Mouse (Mus musculus) C2C12 (cell line): ENCODE results near the gene Kndc1. TPM values are rescaled to one million over a fixed set of nuclear protein-coding genes. Genes with fewer than 3 reads are reported as not detected.
A peak's percentile ranks its signal among the peaks of the same experiment; 100 is the strongest.

ENCODE experiments used
- H3K27me3 ChIP-seq: one replicate; pipeline ENCODE4 v1.6.1; 2011; ENCODE audit not compliant: control insufficient read depth, insufficient read depth, insufficient read length
- H3K36me3 ChIP-seq: one replicate; pipeline ENCODE4 v1.6.1; 2011; ENCODE audit not compliant: control insufficient read depth, insufficient read depth
- H3K4me3 ChIP-seq: one replicate; pipeline ENCODE4 v1.5.1; 2011; ENCODE audit warnings: mild to moderate bottlenecking, control low read depth; ENCODE audit not compliant: poor library complexity, insufficient read depth, severe bottlenecking
- H3K79me2 ChIP-seq: one replicate; pipeline ENCODE4 v1.6.1; 2011; ENCODE audit not compliant: control insufficient read depth, insufficient read depth
- H3K79me3 ChIP-seq: one replicate; pipeline ENCODE4 v1.6.1; 2011; ENCODE audit warnings: low read depth, control low read depth
- H3ac ChIP-seq: one replicate; pipeline ENCODE3; 2011; ENCODE audit warnings: low read depth; ENCODE audit not compliant: control insufficient read depth, insufficient read length
- CEBPB ChIP-seq: IDR thresholded peaks from one replicate; pipeline ENCODE4 v1.6.1; 2011; ENCODE audit warnings: low read depth, mild to moderate bottlenecking, control low read depth, moderate library complexity
- CTCF ChIP-seq: IDR thresholded peaks from one replicate; pipeline ENCODE4 v1.5.1; 2011; ENCODE audit not compliant: control insufficient read depth, insufficient read depth, insufficient read length
- FOSL1 ChIP-seq: IDR thresholded peaks from one replicate; pipeline ENCODE4 v1.8.0; 2011; ENCODE audit warnings: mild to moderate bottlenecking, low read length; ENCODE audit not compliant: poor library complexity, insufficient read depth, severe bottlenecking
- MAX ChIP-seq: IDR thresholded peaks from one replicate; pipeline ENCODE4 v1.6.1; 2011; ENCODE audit warnings: mild to moderate bottlenecking, control low read depth
- MYOD1 ChIP-seq: IDR thresholded peaks from one replicate; pipeline ENCODE4 v1.6.1; 2011; ENCODE audit warnings: low read depth; ENCODE audit not compliant: control insufficient read depth, insufficient read length
- MYOG ChIP-seq: IDR thresholded peaks from one replicate; pipeline ENCODE4 v1.6.1; 2011; ENCODE audit not compliant: control insufficient read depth, insufficient read length; ENCODE audit errors: extremely low read depth
- USF1 ChIP-seq: IDR thresholded peaks from one replicate; pipeline ENCODE4 v1.6.1; 2011; ENCODE audit warnings: low read depth, mild to moderate bottlenecking, control low read depth, moderate library complexity
- polyA plus RNA-seq: library from polyadenylated mRNA; unstranded; fragments of >200 nt; fragmentation: generic; extraction: Trizol; gene quantifications from one replicate; pipeline ENCODE4 v1.2.1, GENCODE M21; 2012; ENCODE audit warnings: missing spikeins

The Kndc1 gene
- polyA plus RNA-seq, 1 experiment, result not detected

DNA sequence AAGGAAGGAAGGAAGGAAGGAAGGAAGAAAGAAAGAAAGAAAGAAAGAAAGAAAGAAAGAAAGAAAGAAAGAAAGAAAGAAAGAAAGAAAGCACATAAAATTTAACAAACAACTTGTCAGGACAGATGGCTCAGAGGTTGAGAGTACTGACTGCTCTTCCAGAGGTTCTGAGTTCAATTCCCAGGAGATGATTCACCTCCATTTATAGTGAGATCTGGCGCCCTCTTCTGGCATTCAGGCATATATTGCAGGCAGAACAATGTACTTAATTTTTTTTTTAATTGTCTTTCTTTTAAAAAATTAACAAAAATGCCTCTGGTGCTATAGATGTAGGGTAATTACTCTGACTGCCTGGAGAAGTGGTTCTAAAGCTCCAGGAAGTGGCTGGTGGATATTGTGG is 21.8 kb downstream of the Kndc1 start:
- TF ChIP-seq CTCF (no peak), MYOG (no peak), FOSL1 (no peak), MYOD1 (no peak), MAX (no peak), CEBPB (no peak), USF1 (no peak)
- Histone ChIP-seq H3K79me2 (no peaks in the 10 kb centered on the region), H3K79me3 (no peaks in the 10 kb centered on the region), H3ac (no peak overlapping the region), H3K36me3 (no peaks in the 10 kb centered on the region), H3K27me3 (peaks cover 37% of the 10 kb centered on the region), H3K4me3 (no peak overlapping the region)

DNA sequence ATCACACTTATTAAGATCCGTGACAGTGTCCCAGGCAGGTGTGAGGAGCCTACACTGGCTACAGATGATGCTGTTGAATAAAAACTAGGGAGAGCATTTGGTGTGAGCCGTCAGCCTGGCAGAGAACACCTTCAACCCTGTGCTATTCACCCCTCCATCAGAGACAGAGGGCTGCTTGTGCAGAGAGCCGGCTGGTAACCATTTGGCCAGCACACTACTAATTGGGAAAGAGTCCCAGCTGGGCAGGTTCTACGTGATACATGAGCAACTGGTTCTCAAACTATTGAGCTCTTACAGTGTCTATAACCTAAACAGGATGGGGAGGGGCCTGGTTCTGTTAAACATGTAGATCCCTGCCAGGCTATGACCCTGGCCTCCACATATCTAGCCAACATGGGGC is 23.8 kb downstream of the Kndc1 start:
- no peak overlapping the region for H3K4me3 ChIP-seq
- peaks cover 34% of the 10 kb centered on the region for H3K27me3 ChIP-seq
- no peaks in the 10 kb centered on the region for H3K36me3 ChIP-seq
- H3ac ChIP-seq, result no peak overlapping the region
- TF ChIP-seq CTCF (no peak), FOSL1 (no peak), USF1 (no peak), MAX (no peak), MYOG (no peak), CEBPB (no peak), MYOD1 (no peak)
- H3K79me3 ChIP-seq, result no peaks in the 10 kb centered on the region
- H3K79me2 ChIP-seq, result no peaks in the 10 kb centered on the region

DNA sequence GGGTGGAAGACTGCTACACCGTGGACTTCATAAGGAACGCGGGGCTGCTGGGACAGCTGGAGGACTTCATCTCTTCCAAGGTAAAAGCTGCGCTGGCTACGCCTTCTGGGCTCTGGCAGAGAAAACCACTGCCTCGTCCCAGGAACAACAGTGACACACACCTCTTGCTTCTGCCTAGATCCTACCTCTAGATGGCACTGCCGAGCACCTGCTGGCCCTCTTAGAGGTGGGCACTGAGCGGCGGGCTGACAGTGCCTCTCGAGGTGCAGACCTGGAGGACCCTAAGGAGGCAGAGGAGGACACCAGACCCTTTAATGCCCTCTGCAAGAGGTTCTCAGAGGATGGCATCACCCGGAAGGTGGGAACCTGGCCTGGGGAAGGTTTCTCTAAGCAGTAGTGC is 36.2 kb downstream of the Kndc1 start:
- Histone ChIP-seq H3K79me3 (no peaks in the 10 kb centered on the region), H3K4me3 (no peak overlapping the region), H3ac (no peak overlapping the region), H3K36me3 (no peaks in the 10 kb centered on the region), H3K27me3 (peaks cover 19% of the 10 kb centered on the region), H3K79me2 (no peaks in the 10 kb centered on the region)
- TF ChIP-seq CTCF (peak; percentile 64), USF1 (no peak)

DNA sequence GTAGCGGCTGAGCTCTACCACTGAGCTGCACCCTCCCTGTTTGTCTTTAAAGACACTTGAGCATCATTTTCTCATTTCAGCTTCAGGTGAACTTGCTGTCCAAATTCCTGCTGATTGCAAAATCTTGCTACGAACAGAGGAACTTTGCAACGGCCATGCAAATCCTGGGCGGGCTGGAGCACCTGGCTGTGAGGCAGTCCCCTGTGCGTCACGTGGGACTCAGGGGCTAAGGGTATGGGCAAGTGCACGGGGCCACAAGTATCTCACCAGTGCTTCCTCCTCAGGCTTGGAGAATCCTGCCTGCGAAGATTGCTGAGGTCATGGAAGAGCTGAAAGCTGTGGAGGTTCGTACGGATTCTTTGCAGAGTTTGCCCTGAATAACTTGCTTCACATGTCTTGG is 42.2 kb downstream of the Kndc1 start:
- peaks cover 8% of the 10 kb centered on the region for H3K27me3 ChIP-seq
- H3K79me2 ChIP-seq, result no peaks in the 10 kb centered on the region
- H3K79me3 ChIP-seq, result no peaks in the 10 kb centered on the region
- no peak for TF ChIP-seq MYOD1
- no peak for TF ChIP-seq FOSL1
- TF ChIP-seq CEBPB, result no peak
- TF ChIP-seq CTCF, result no peak
- no peak for TF ChIP-seq MYOG
- TF ChIP-seq MAX, result no peak
- TF ChIP-seq USF1, result no peak
- no peak overlapping the region for H3ac ChIP-seq
- H3K36me3 ChIP-seq, result no peaks in the 10 kb centered on the region
- H3K4me3 ChIP-seq, result no peak overlapping the region

DNA sequence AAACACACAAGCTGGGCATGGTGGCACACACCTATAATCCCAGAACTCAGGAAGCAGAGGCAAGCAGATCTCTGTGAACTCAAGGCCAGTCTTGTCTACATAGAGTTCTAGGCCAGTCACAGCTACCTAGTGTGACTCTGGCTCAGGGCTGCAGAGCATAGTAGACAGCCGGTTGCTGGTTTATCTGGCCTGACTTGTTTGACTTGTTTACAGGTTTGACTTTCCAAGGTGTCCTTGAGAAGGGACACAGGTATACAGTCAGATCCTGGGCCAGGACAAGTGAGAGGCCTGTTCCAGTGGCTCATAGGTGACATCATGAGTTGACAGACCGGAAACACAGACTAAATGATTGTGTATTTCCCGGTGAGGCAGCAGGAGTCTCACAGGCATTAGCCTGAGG is 42.6 kb downstream of the Kndc1 start:
- Histone ChIP-seq H3K79me2 (no peaks in the 10 kb centered on the region), H3K4me3 (no peak overlapping the region)
- no peak for TF ChIP-seq FOSL1
- TF ChIP-seq MYOD1, result no peak
- TF ChIP-seq USF1, result no peak
- no peak for TF ChIP-seq CEBPB
- TF ChIP-seq MAX, result no peak
- TF ChIP-seq CTCF, result no peak
- TF ChIP-seq MYOG, result no peak

DNA sequence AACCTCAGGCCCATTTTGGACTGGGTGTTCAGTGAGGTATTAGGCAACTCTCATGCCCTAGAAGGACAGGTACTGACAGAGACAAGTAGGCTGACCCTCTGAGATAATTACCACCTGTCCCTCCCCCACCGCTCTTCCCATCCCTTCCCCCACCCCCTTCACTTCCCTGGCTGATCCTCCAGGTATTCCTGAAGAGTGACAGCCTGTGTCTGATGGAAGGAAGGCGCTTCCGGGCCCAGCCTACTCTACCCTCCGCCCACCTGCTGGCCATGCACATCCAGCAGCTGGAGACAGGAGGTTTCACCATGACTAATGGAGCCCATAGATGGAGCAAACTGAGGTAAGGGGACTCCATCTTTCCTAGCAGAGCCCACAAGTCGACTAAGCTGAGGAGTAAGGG is 43.3 kb downstream of the Kndc1 start:
- Histone ChIP-seq H3K79me3 (no peaks in the 10 kb centered on the region), H3K4me3 (no peak overlapping the region), H3K27me3 (peaks cover 8% of the 10 kb centered on the region), H3K79me2 (no peaks in the 10 kb centered on the region), H3ac (no peak overlapping the region), H3K36me3 (no peaks in the 10 kb centered on the region)
- TF ChIP-seq CTCF, result no peak
- TF ChIP-seq USF1, result no peak
- TF ChIP-seq FOSL1, result no peak
- TF ChIP-seq MAX, result no peak
- TF ChIP-seq CEBPB, result no peak
- TF ChIP-seq MYOG, result no peak
- TF ChIP-seq MYOD1, result no peak

More for the DNA sequence above, 42.6 kb downstream of the Kndc1 start:
- H3K27me3 ChIP-seq, result peaks cover 8% of the 10 kb centered on the region
- H3ac ChIP-seq, result no peak overlapping the region
- H3K36me3 ChIP-seq, result no peaks in the 10 kb centered on the region
- no peaks in the 10 kb centered on the region for H3K79me3 ChIP-seq
